Mouse (Mus musculus) midbrain, embryonic 14.5 days (tissue): Measurements from ENCODE around the gene Fam83b. TPM values are rescaled to one million over a fixed set of nuclear protein-coding genes. Genes with fewer than 3 reads are reported as not detected.

Experiments
- ATAC-seq: fragments of 200-750 bp; cut with Nextera tagmentation; 2 replicates; pipeline ENCODE4 v1.8.0; 2017; ENCODE audit warnings: moderate number of reproducible peaks, moderate library complexity; ENCODE audit not compliant: low FRiP score, low TSS enrichment
- DNase-seq: peaks from one replicate; pipeline ENCODE4 v3.0.0-alpha.2; 2015
- H3K27ac ChIP-seq: fragments of 300-500 bp; sonication (generic); replicated peaks from 2 replicates; pipeline ENCODE4 v1.5.1; 2014; ENCODE audit warnings: mild to moderate bottlenecking, low read depth, low read length, moderate library complexity
- H3K27me3 ChIP-seq: fragments of 300-500 bp; sonication (generic); 2 replicates; pipeline ENCODE4 v1.6.1; 2014; ENCODE audit warnings: low read length, control low read depth, mixed read lengths; ENCODE audit not compliant: control insufficient read depth, insufficient read depth
- H3K36me3 ChIP-seq: fragments of 300-500 bp; sonication (generic); 2 replicates; pipeline ENCODE4 v1.6.1; 2014; ENCODE audit warnings: low read length, control low read depth; ENCODE audit not compliant: control insufficient read depth, insufficient read depth
- H3K4me1 ChIP-seq: fragments of 300-500 bp; sonication (generic); 2 replicates; pipeline ENCODE4 v1.6.1; 2014; ENCODE audit warnings: mild to moderate bottlenecking, antibody characterized with exemption, low read length, control low read depth; ENCODE audit not compliant: control insufficient read depth, insufficient read depth
- H3K4me2 ChIP-seq: fragments of 300-500 bp; sonication (generic); 2 replicates; pipeline ENCODE4 v1.6.1; 2014; ENCODE audit warnings: mild to moderate bottlenecking, low read length, moderate library complexity
- H3K4me3 ChIP-seq: fragments of 300-500 bp; sonication (generic); replicated peaks from 2 replicates; pipeline ENCODE4 v1.5.1; 2014; ENCODE audit warnings: low read depth, low read length
- H3K9ac ChIP-seq: fragments of 300-500 bp; sonication (generic); replicated peaks from 2 replicates; pipeline ENCODE4 v1.6.1; 2014; ENCODE audit warnings: mild to moderate bottlenecking, low read length, moderate library complexity
- H3K9me3 ChIP-seq: fragments of 300-500 bp; sonication (generic); 2 replicates; pipeline ENCODE4 v1.6.1; 2016; ENCODE audit warnings: low read length, control low read depth, mixed read lengths; ENCODE audit not compliant: control insufficient read depth
- WGBS: fragments of 180-500 bp; shearing (Covaris S2); extraction: QIAGEN DNeasy Blood & Tissue Kit; methylation state at CpG from one replicate; pipeline ENCODE4 v1.1.7; 2014; 5-methylcytosine and 5-hydroxymethylcytosine counted together
- polyA plus RNA-seq: library from polyadenylated mRNA; unstranded; fragments of >200 nt; fragmentation: Nextera tagmentation; extraction: Ambion mirVana; gene quantifications from 2 replicates; pipeline ENCODE4 v1.2.1, GENCODE M21; 2014

The Fam83b gene
- polyA plus RNA-seq, 1 experiment from 2014 or later: not detected

DNA sequence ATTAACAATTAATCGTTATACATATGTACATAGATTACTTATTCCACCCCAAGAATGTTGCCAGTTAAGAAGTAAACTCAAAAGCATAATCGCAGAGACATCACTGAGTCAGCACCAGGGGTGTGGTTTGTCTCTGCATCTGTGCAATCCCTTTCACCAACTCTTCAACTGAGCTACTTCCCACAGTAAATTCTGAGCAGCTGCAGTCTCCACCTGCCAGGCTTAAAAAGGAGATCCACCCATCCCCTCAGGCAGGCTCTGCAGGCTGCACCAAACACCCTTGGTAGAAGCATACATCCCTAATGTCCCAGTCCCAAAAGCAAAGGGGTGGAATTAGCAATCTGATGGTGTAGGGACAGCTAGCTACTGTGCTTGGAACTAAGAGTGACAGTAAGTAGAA is 1.3 kb downstream of the Fam83b start:
- Histone ChIP-seq H3K9me3 (no peaks in the 10 kb centered on the region), H3K4me2 (no peak overlapping the region), H3K4me1 (peaks cover 4% of the 10 kb centered on the region; the same call in 1 of the 2 replicates), H3K36me3 (no peaks in the 10 kb centered on the region), H3K27me3 (0 out of 2 replicates have a peak, but pooled peaks cover 4% of the 10 kb centered on the region), H3K4me3 (no peak overlapping the region), H3K27ac (no peak overlapping the region), H3K9ac (no peak overlapping the region)
- no peak for DNase-seq
- WGBS: 87% methylated on average over 2 of the region's 2 CpGs
- ATAC-seq: no peak

DNA sequence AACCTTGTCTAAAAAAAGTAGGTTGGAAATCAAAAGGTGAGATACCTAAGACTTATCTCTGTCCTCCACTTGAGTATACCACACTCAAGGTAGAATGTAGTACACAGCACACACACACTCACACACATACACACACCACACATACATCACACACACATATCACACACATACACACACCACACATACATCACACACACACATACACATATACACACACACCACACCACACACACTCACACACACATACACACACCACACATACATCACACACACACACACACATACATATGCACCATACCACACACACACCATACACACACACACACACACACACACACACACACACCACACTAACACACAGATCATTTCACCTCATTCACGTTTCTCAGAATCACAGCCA is 2.8 kb downstream of the Fam83b start:
- peaks cover 4% of the 10 kb centered on the region; the same call in 1 of the 2 replicates for H3K4me1 ChIP-seq
- H3K27ac ChIP-seq: no peak overlapping the region
- H3K27me3 ChIP-seq: 0 out of 2 replicates have a peak, but pooled peaks cover 4% of the 10 kb centered on the region
- no peak overlapping the region for H3K9ac ChIP-seq
- no peaks in the 10 kb centered on the region for H3K36me3 ChIP-seq
- ATAC-seq: 0 out of 2 replicates have a peak, but pooled peaks have one; percentile 26
- no peaks in the 10 kb centered on the region for H3K9me3 ChIP-seq
- no peak for DNase-seq
- WGBS: 79% methylated on average over 1 of the region's 1 CpGs
- no peak overlapping the region for H3K4me2 ChIP-seq
- H3K4me3 ChIP-seq: no peak overlapping the region

DNA sequence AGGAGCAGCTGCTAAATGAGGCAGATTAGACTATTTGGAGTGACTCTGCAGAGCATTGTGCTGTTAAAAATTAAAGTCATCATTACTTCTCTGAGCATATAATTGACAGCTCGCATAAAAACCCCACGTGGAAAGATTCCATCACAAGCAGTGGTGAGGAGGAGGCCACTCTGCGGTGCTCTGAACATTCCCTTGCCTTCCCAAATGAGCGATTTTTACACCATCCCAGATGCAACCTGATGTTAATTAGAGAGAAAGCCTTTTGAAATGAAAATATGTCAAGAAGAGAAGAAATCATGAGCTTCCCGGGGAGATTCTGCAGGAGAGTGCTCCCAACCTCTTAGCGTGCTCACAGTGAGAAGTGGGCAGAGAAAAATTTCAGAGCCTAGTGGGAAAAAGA is 4.1 kb downstream of the Fam83b start:
- WGBS: 46% methylated on average over 6 of the region's 6 CpGs
- Histone ChIP-seq H3K4me3 (no peak overlapping the region), H3K27ac (no peak overlapping the region), H3K27me3 (0 out of 2 replicates have a peak, but pooled peaks cover under 1% of the 10 kb centered on the region), H3K4me2 (no peak overlapping the region), H3K9me3 (no peaks in the 10 kb centered on the region), H3K9ac (no peak overlapping the region), H3K4me1 (peaks cover 4% of the 10 kb centered on the region; the same call in 1 of the 2 replicates), H3K36me3 (no peaks in the 10 kb centered on the region)
- peak; percentile 30 for DNase-seq
- ATAC-seq: no peak

DNA sequence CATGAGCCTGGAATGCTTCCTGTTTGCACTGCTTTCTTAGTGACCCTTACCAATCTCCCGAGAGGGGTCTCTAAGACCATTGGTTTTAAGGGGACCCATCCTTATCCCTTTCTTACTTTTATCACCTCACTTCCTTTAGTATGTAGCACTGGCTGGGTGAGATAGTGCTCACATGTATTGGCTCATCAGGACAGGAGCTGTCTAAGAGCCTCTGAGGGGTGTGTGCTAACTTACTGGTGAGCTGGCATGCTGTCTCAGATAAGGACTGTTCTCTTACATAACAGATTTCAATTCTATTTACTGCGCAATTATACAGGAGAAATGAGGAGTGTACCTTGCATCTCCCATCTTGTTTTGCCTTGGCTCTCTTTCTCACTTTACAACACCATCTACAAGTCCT is 7.7 kb downstream of the Fam83b start:
- ATAC-seq: no peak
- no peak overlapping the region for H3K27ac ChIP-seq
- H3K27me3 ChIP-seq: no peaks in the 10 kb centered on the region
- no peak overlapping the region for H3K4me2 ChIP-seq
- no peaks in the 10 kb centered on the region for H3K9me3 ChIP-seq
- no peak for DNase-seq
- H3K4me1 ChIP-seq: no peaks in the 10 kb centered on the region
- H3K4me3 ChIP-seq: no peak overlapping the region
- 98% methylated on average over 2 of the region's 2 CpGs for WGBS
- no peak overlapping the region for H3K9ac ChIP-seq
- H3K36me3 ChIP-seq: no peaks in the 10 kb centered on the region

DNA sequence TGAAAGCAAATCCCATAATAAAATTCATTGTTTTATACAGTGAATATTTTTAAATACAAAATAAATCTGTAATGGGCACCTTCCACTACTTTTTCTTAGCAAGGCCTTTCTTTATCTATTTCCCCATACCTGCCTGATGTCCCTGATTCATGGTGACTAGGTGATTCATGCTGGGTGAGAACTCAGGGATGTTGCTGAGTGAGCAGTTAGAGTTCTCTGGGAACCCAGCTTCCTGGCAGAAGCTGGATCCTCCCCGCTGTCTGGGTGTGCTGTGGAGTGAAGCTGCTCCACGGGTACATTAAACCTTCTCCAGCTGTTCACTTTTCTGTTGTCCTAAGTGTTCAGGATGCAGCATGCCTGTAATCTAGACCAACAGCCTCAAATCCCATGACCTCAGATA is 13.2 kb downstream of the Fam83b start:
- no peak overlapping the region for H3K4me3 ChIP-seq
- no peak overlapping the region for H3K27ac ChIP-seq
- ATAC-seq (no peak), DNase-seq (no peak)
- 65% methylated on average over 2 of the region's 2 CpGs for WGBS
- H3K9me3 ChIP-seq: no peaks in the 10 kb centered on the region
- H3K4me2 ChIP-seq: no peak overlapping the region
- H3K36me3 ChIP-seq: no peaks in the 10 kb centered on the region
- H3K9ac ChIP-seq: no peak overlapping the region
- no peaks in the 10 kb centered on the region for H3K4me1 ChIP-seq
- no peaks in the 10 kb centered on the region for H3K27me3 ChIP-seq

DNA sequence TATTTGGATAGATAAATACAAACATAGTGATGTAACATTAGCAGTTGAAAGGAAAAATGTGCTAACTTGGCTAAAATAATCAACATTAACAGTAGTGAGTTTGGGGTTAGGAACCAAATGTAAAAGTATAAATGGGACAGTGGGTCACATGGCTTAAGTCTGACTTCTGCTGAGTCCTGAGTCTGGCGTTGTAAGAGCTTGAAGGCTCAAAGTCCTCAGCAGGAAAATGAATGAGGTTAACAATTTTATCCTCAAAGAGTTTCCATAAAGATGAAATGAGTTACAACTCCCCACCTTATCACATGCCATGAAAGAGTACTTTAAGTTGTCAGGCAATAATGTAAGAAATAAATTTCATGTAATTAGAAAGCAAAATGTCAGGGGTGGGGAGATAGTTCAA is 13.8 kb downstream of the Fam83b start:
- no peaks in the 10 kb centered on the region for H3K4me1 ChIP-seq
- no peak overlapping the region for H3K4me2 ChIP-seq
- DNase-seq (no peak), ATAC-seq (no peak)
- no peaks in the 10 kb centered on the region for H3K9me3 ChIP-seq
- no peaks in the 10 kb centered on the region for H3K36me3 ChIP-seq
- H3K4me3 ChIP-seq: no peak overlapping the region
- no peaks in the 10 kb centered on the region for H3K27me3 ChIP-seq
- whole genome bisulfite sequencing: 82% methylated on average over 1 of the region's 1 CpGs
- H3K9ac ChIP-seq: no peak overlapping the region
- H3K27ac ChIP-seq: no peak overlapping the region

DNA sequence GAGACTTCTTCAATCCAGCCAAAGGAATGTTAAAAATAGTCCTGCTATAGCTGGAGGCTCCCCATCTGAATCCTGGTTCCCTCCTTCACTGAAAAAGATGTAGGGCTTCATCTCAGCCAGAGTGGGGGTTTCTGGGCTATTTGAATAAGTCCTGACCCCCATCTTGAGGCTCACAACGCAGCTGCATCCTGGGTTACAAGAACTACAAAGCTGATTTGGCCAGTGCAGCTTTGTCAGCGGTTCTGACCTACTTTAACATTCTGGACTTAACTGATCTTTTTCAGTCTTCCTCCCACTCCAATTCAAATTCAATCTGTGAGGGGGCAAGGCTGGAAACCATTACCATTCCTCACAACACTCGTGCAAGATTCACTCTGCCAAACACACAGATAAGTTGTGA is 20.2 kb downstream of the Fam83b start:
- DNase-seq (no peak), ATAC-seq (no peak)
- H3K27ac ChIP-seq: no peak overlapping the region
- no peak overlapping the region for H3K4me2 ChIP-seq
- H3K4me1 ChIP-seq: no peaks in the 10 kb centered on the region
- H3K36me3 ChIP-seq: no peaks in the 10 kb centered on the region
- H3K4me3 ChIP-seq: no peak overlapping the region
- WGBS: 52% methylated on average over 3 of the region's 3 CpGs
- no peaks in the 10 kb centered on the region for H3K27me3 ChIP-seq
- H3K9ac ChIP-seq: no peak overlapping the region
- H3K9me3 ChIP-seq: no peaks in the 10 kb centered on the region

DNA sequence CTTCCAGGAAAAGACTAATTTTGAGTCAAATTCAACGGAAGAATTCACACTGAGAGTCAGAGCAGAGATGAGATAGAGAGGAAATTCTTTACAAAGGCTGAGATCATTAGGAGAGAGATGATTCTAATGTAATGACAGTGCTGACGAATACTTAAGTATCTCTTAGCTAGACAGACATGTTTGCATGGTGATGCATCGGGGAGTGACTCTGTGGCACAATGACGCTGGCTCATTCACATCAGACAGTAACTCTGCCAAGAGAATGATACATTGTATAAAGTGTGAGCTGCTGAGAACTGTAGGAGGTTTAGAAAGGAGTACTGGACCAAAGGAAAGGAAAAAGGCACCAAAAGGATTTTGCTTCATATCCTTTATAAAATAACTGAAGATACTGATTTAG is 26.2 kb downstream of the Fam83b start:
- no peaks in the 10 kb centered on the region for H3K4me1 ChIP-seq
- WGBS: 83% methylated on average over 4 of the region's 4 CpGs
- no peak overlapping the region for H3K4me2 ChIP-seq
- H3K27me3 ChIP-seq: no peaks in the 10 kb centered on the region
- H3K4me3 ChIP-seq: no peak overlapping the region
- H3K36me3 ChIP-seq: no peaks in the 10 kb centered on the region
- no peak for ATAC-seq
- H3K27ac ChIP-seq: no peak overlapping the region
- no peak overlapping the region for H3K9ac ChIP-seq
- DNase-seq: no peak
- H3K9me3 ChIP-seq: no peaks in the 10 kb centered on the region

DNA sequence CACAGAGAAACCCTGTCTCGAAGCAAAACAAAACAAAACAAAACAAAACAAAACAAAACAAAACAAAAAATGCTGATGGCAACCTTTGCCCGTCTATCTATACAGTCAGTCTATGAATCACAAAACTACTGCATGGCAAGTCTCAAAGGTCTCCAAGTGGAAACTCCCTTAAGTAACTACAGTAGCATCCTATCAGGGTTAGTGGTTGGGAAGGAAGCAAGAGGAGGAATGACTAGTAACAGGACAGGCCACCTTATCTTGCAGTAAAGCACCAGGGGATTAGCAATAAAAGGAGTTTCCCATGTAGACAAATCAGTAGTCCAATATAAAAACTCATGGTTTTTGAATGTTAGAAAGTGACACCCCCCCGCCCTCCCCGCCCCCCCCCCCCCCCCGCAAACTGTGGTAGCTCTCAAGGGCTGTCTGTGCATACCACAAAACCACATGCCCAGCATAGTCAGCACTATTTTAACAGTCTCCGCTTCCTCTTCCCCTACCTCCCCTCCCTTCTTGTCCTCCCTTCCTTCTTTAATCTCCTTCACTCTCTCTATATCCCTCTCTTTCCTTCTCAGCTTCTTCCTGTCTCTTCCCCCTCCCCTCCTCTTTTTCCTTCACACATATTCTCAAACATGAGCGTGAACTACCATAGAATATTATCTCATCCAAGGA is 26.8 kb downstream of the Fam83b start:
- DNase-seq (no peak), ATAC-seq (no peak)
- no peak overlapping the region for H3K4me2 ChIP-seq
- no peak overlapping the region for H3K9ac ChIP-seq
- WGBS: 85% methylated on average over 6 of the region's 7 CpGs
- no peaks in the 10 kb centered on the region for H3K27me3 ChIP-seq
- no peak overlapping the region for H3K27ac ChIP-seq
- no peaks in the 10 kb centered on the region for H3K36me3 ChIP-seq
- H3K9me3 ChIP-seq: no peaks in the 10 kb centered on the region
- no peak overlapping the region for H3K4me3 ChIP-seq
- no peaks in the 10 kb centered on the region for H3K4me1 ChIP-seq
